Mouse (Mus musculus): ENCODE data around the gene E4f1. TPM values are rescaled to one million over a fixed set of nuclear protein-coding genes. Genes with fewer than 3 reads are reported as not detected.
"Not testable (repeated sequence)": the region's sequence is repeated elsewhere in the genome, so short reads cannot be mapped to it uniquely, and the experiment has no call there.

E4f1 gene
- polyA plus RNA-seq, 1 experiment from 2014 or later, result 44.4 TPM

DNA sequence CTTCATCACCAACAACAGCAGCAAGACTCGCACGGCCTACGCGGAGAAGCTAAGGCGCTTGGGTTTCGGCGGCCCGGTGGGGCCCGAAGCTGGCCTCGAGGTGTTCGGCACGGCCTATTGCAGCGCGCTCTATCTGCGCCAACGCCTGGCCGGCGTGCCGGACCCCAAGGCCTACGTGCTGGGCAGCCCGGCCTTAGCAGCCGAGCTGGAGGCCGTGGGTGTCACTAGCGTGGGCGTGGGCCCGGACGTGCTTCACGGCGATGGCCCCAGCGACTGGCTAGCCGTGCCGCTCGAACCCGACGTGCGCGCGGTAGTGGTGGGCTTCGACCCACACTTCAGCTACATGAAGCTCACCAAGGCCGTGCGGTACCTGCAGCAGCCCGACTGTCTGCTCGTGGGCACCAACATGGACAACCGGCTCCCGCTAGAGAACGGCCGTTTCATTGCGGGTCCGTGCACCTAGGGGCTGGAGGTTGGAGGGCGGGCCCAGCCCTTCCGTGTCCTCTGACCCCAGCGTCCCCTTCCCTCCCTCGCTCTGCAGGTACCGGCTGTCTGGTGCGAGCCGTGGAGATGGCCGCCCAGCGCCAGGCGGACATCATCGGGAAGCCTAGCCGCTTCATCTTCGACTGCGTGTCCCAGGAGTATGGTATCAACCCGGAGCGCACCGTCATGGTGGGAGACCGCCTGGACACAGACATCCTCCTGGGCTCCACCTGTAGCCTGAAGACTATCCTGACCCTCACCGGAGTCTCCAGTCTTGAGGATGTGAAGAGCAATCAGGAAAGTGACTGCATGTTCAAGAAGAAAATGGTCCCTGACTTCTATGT, 801 bp upstream of the E4f1 start:
- peak; percentile 0; the same call in 1 of the 2 replicates for ATAC-seq (ENCODE audit: insufficient number of reproducible peaks, insufficient read depth, low FRiP score, low TSS enrichment, low read depth)
- 1% methylated on average over 68 of the region's 68 CpGs for WGBS
- Histone ChIP-seq H3K27ac (peak overlapping the region; percentile 82), H3K36me3 (peaks cover 28% of the 10 kb centered on the region), H3K9me3 (no peaks in the 10 kb centered on the region), H3K4me2 (peak overlapping the region; percentile 99), H3K27me3 (no peaks in the 10 kb centered on the region), H3K9ac (peak overlapping the region; percentile 91), H3K4me1 (peaks cover 42% of the 10 kb centered on the region), H3K4me3 (peak overlapping the region; percentile 86)

DNA sequence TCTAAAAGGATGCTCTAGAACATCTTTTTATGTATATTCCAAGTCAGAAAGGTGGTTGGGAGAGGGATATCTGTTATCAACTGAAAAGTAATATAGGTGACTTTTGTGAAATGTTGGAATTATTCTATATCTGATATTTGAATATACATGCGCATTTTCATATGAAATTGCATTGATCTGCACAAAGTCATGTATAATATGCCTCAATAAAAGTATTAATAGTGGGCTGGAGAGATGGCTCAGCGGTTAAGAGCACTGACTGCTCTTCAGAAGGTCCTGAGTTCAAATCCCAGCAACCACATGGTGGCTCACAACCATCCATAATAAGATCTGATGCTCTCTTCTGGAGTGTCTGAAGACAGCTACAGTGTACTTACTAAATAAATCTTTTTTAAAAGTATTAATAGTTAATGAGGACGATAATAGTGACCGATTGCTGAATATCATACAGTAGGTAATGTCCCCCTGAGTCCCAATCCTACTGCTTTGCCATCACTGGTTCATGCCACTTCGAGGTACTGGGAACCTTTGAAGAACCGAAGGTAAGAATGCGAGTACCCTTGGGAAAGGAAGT, 690 bp downstream of the E4f1 start:
- Histone ChIP-seq H3K4me3 (peak overlapping the region; percentile 86), H3K36me3 (peaks cover 13% of the 10 kb centered on the region), H3K9ac (peak overlapping the region; percentile 91), H3K27me3 (no peaks in the 10 kb centered on the region), H3K4me2 (peak overlapping the region; percentile 99), H3K27ac (peak overlapping the region; percentile 82), H3K4me1 (peaks cover 37% of the 10 kb centered on the region), H3K9me3 (no peaks in the 10 kb centered on the region)
- ATAC-seq (ENCODE audit: insufficient number of reproducible peaks, insufficient read depth, low FRiP score, low TSS enrichment, low read depth), result no peak
- WGBS, result 17% methylated on average over 7 of the region's 7 CpGs

DNA sequence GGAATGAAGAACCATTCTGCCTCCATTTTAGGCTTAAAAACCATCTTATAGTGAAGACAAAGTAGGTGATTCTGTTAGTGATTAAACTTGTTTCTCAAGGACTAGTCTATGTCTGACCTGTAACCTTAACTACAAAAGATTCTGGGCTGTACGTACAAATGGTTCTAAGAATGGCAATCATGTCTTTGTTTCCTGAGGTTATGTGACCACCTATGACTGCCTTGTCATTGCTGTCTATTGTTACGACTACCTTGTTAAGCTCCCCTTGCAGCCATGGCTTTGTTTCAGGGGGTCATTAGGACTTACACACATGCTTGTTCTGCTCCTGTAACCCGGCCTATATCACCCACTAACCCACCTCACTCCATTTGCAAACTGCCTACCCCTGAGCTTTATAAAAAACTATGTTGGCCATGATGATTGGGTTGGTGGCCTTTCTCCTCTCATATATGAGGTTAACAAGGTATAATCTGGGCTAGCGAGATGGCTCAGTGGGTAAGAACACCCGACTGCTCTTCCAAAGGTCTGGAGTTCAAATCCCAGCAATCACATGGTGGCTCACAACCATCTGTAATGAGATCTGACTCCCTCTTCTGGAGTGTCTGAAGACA, 1.4 kb downstream of the E4f1 start:
- 87% methylated on average over 5 of the region's 5 CpGs for WGBS
- H3K4me2 ChIP-seq, result no peak overlapping the region
- H3K4me1 ChIP-seq, result peaks cover 31% of the 10 kb centered on the region
- no peaks in the 10 kb centered on the region for H3K9me3 ChIP-seq
- no peaks in the 10 kb centered on the region for H3K27me3 ChIP-seq
- no peak overlapping the region for H3K27ac ChIP-seq
- H3K9ac ChIP-seq, result no peak overlapping the region
- H3K4me3 ChIP-seq, result no peak overlapping the region
- no peak for ATAC-seq (ENCODE audit: insufficient number of reproducible peaks, insufficient read depth, low FRiP score, low TSS enrichment, low read depth)
- H3K36me3 ChIP-seq, result peaks cover 6% of the 10 kb centered on the region

DNA sequence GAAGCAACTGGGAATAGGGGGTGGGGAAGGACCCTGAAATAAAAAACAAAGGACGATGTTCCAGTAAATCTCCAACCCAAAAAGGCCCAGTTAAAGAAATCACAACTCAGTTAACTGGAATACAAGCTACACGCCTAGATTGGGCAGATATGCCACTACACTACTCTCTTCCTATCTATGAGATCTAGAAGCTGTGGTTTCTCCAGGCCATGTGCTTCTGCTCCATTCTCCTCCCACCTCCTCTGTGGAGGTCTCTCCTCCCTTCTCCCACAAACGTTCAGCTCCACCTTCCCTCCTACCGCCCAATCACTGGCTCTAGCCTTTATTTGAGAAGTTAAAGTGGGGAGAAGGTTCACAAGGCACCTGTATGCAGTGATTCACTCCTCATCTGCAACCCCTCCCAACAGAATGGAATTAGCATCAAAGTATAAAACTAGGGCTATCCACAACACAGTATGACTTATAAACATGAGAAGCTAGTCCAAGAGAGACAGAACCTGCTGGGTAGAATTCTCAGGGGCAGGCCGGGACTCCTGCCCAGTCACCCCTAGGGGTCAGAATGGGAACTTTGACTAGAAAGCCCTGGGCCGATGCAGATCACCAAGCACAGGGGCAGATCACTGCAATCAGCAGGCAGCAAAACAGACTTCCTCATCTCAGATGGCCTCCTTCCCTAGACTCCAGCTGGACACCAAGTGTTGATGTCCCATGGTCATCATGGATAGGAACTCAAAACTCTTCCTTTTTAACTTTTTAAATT, 6.6 kb downstream of the E4f1 start:
- Histone ChIP-seq H3K36me3 (no peaks in the 10 kb centered on the region), H3K4me3 (no peak overlapping the region), H3K4me2 (no peak overlapping the region), H3K9me3 (no peaks in the 10 kb centered on the region), H3K27ac (no peak overlapping the region), H3K27me3 (no peaks in the 10 kb centered on the region), H3K4me1 (no peaks in the 10 kb centered on the region), H3K9ac (no peak overlapping the region)
- no peak for ATAC-seq (ENCODE audit: insufficient number of reproducible peaks, insufficient read depth, low FRiP score, low TSS enrichment, low read depth)
- WGBS, result 50% methylated on average over 6 of the region's 6 CpGs

DNA sequence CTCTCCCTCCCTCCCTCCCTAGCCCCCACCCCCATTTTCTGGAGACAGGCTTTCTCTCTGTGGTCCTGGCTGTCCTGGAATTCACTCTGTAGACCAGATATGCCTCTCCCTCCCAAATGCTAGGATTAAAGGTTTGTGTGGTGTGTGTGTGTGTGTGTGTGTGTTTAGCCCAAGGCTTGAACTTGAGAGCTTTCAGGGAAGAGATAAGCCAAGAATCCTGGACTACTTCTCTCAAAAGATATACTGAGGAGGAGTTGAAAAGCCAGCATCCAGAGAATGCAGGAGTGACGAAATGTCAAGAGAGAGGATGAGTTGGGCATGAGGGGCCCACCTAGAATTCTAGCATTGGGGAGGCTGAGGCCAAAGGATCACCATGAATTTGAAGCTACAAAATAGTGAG, 7.2 kb downstream of the E4f1 start:
- H3K27ac ChIP-seq, result no peak overlapping the region
- no peaks in the 10 kb centered on the region for H3K36me3 ChIP-seq
- no peak overlapping the region for H3K9ac ChIP-seq
- WGBS, result 78% methylated on average over 1 of the region's 1 CpGs
- no peaks in the 10 kb centered on the region for H3K27me3 ChIP-seq
- no peak for ATAC-seq (ENCODE audit: insufficient number of reproducible peaks, insufficient read depth, low FRiP score, low TSS enrichment, low read depth)
- H3K4me3 ChIP-seq, result no peak overlapping the region
- H3K9me3 ChIP-seq, result no peaks in the 10 kb centered on the region
- H3K4me1 ChIP-seq, result no peaks in the 10 kb centered on the region
- H3K4me2 ChIP-seq, result no peak overlapping the region

DNA sequence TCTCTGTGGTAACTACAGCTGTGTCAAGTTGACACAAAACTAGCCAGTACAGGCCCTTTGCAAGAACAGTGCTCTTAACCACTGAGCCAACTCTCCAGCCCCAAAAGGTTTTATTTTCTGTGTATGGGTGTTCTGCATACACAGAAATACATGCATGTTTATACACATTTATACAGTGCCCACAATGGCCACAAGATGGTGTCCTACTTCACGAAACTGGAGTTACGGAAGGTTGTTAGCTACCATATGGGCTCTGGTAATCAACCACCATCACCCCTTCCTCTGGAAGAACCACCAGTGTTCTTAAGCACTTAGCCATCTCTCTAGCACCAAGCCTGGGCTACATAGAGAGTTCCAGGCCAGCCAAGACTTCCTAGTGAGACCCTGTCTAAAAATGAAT, 8.5 kb downstream of the E4f1 start:
- Histone ChIP-seq H3K4me2 (no peak overlapping the region), H3K27me3 (no peaks in the 10 kb centered on the region), H3K9ac (no peak overlapping the region), H3K4me3 (no peak overlapping the region), H3K9me3 (no peaks in the 10 kb centered on the region), H3K4me1 (no peaks in the 10 kb centered on the region), H3K36me3 (no peaks in the 10 kb centered on the region), H3K27ac (no peak overlapping the region)
- ATAC-seq (ENCODE audit: insufficient number of reproducible peaks, insufficient read depth, low FRiP score, low TSS enrichment, low read depth), result no peak
- WGBS, result 67% methylated on average over 2 of the region's 2 CpGs

DNA sequence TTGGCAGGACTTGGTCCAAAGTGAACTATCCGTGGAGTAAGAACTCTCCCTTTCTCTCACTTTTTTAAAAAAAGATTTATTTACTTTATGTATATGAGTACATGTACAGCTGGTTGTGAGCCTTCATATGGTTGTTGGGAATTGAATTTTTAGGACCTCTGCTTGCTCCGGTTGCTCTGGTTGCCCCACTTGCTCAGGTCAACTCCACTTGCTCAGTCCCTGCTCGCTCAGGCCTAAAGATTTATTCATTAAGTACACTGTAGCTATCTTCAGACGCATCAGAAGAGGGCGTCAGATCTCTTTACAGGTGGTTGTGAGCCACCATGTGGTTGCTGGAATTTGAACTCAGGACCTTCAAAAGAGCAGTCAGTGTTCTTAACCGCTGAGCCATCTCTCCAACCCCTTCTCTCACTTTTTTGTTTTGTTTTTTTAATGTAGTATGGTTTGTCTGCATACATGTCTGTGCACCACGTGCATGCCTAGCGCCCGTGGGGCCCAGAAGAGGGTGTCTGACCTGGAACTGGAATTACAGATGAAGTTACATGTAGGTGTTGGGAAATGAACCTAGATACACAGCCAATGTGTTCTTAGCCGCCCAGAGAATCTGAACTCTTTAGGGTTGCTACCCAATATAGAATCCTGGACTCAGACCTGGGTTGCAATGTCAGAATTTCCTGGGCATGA, 14.4 kb downstream of the E4f1 start:
- H3K36me3 ChIP-seq; H3K27me3 ChIP-seq; H3K9ac ChIP-seq; ATAC-seq (ENCODE audit: insufficient number of reproducible peaks, insufficient read depth, low FRiP score, low TSS enrichment, low read depth); H3K9me3 ChIP-seq: not testable (repeated sequence)
- peaks cover 14% of the 10 kb centered on the region for H3K4me1 ChIP-seq
- 47% methylated on average over 10 of the region's 10 CpGs for WGBS
- peak overlapping the region; percentile 65 for H3K4me2 ChIP-seq
- peak overlapping the region; percentile 97 for H3K27ac ChIP-seq
- H3K4me3 ChIP-seq, result peak overlapping the region; percentile 87

DNA sequence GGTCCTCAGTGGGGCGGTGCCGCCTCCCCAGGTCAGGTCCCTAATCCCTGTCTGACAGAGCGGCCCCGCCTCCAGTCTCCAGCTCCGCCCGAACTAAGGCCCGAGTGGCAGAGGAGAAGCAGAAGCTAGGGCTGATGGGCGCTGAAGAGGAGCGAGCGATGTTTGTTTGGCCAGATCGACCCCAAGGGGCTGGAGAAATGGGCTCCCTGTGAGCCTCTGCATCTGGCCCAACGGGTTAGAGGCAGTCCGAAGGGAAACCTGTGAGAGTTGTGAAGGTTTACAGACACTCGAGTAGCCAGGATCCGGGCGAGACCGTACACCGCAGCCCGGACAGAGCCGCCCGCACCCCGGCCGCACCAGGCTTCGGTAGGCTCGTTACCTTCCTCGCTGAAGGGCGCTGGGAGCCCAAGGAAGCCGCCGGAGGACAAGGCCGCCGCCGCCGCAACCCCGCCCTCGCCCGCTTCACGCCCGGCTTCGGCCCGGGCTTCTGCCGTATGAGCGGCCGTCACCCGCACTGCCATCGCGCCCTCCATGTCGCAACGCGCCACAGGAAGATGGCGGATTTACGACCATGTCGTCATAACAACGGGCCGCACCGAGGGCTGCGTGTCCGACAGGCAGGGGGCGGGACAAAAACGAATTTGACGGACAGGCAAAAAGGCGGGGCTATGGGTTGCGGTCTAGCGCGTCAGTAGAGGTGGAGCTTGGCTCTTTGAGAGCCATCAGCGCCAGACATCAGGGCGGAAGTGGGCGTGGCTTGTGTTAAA, 15.2 kb downstream of the E4f1 start:
- peaks cover 17% of the 10 kb centered on the region for H3K36me3 ChIP-seq
- peak; percentile 91 for ATAC-seq (ENCODE audit: insufficient number of reproducible peaks, insufficient read depth, low FRiP score, low TSS enrichment, low read depth)

DNA sequence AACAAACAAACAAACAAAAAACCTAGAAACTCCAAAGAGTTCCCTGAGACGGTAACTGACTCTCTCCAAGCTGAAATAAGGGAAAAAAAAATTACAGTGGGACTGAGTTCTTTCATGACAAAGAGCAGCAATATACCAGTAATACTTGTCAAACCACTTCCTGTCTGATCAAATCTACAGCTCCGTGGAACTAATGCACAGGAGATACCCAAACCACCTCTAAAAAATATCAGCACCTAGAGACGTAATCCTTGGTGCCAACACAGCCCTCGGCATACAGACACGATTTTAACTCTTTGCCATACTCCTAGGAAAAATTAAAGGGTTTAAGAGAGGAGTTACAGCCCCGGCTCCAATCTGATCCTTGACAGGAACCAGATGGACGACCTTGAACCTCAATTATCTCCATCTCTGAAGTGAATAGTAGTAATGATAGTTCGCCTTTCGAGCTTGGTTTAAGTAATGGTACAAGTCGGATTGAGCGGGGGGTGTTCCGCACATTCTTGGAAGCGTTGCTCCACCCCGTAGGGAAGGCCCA, 15.8 kb downstream of the E4f1 start:
- WGBS, result 5% methylated on average over 14 of the region's 14 CpGs
- H3K27me3 ChIP-seq, result no peaks in the 10 kb centered on the region
- H3K27ac ChIP-seq, result peak overlapping the region; percentile 97
- H3K4me2 ChIP-seq, result peak overlapping the region; percentile 65
- peaks cover 14% of the 10 kb centered on the region for H3K4me1 ChIP-seq
- no peak for ATAC-seq (ENCODE audit: insufficient number of reproducible peaks, insufficient read depth, low FRiP score, low TSS enrichment, low read depth)
- peak overlapping the region; percentile 95 for H3K9ac ChIP-seq
- H3K9me3 ChIP-seq, result no peaks in the 10 kb centered on the region
- H3K4me3 ChIP-seq, result peak overlapping the region; percentile 87
- H3K36me3 ChIP-seq, result peaks cover 24% of the 10 kb centered on the region

More for the DNA sequence above, 15.2 kb downstream of the E4f1 start:
- Histone ChIP-seq H3K4me2 (peak overlapping the region; percentile 65), H3K9me3 (no peaks in the 10 kb centered on the region), H3K4me3 (peak overlapping the region; percentile 87), H3K27me3 (no peaks in the 10 kb centered on the region), H3K9ac (peak overlapping the region; percentile 95), H3K27ac (peak overlapping the region; percentile 97), H3K4me1 (peaks cover 14% of the 10 kb centered on the region)
- WGBS, result under 1% methylated on average over 67 of the region's 67 CpGs

DNA sequence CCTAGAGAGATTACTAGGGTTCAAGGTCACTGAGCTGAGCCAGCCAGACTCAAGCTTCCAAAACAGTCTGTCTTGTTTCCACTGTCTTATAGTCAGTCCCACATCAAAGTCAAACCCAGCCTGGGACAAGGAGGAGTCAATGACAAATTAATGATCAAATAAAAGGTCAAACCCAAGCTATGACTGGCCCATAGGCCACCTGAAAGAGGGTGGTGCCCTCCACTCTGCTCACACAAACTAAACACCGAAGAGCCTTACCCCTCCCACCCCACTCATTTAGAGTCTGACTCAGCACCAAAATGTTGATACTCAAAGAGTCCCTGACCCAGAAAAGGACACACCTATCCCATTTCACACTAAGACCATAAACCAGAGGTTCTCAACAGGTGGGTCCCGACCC, 16.7 kb downstream of the E4f1 start:
- H3K4me1 ChIP-seq, result peaks cover 14% of the 10 kb centered on the region
- peaks cover 33% of the 10 kb centered on the region for H3K36me3 ChIP-seq
- WGBS, result 82% methylated on average over 2 of the region's 2 CpGs
- no peak overlapping the region for H3K27ac ChIP-seq
- no peaks in the 10 kb centered on the region for H3K9me3 ChIP-seq
- no peak overlapping the region for H3K9ac ChIP-seq
- H3K4me2 ChIP-seq, result peak overlapping the region; percentile 65
- H3K27me3 ChIP-seq, result no peaks in the 10 kb centered on the region
- no peak for ATAC-seq (ENCODE audit: insufficient number of reproducible peaks, insufficient read depth, low FRiP score, low TSS enrichment, low read depth)
- H3K4me3 ChIP-seq, result peak overlapping the region; percentile 87; the same call in 1 of the 2 replicates
